Mouse (Mus musculus): ENCODE measurements around the gene Tmem184c. TPM values are rescaled to one million over a fixed set of nuclear protein-coding genes. Genes with fewer than 3 reads are reported as not detected.
A peak's percentile ranks its signal among the peaks of the same experiment; 100 is the strongest.

Tmem184c gene
- polyA plus RNA-seq, 1 experiment = 0.65 TPM

GRCm38 (mm10) chr8:77549121-77549706, 61.3 kb downstream of the Tmem184c start, which contains the start of gene Prmt9:
TSS of gene Prmt9 (plus strand) at chr8:77549397.
- no peak for TF ChIP-seq GATA1 (IDR thresholded peaks at IDR 0.05; ENCODE audit: borderline replicate concordance, low read length)
- no peak for TF ChIP-seq FLI1 (IDR thresholded peaks at IDR 0.05; ENCODE audit: low read length)
- H3K4me3 ChIP-seq (replicated peaks) = peak within 1 kb of the TSS; percentile 97
- peaks cover 32% of the 10 kb centered on the region for H3K4me1 ChIP-seq
- peaks cover 32% of the 10 kb centered on the region for H3K36me3 ChIP-seq (replicated peaks; ENCODE audit: low read length)
- no peaks in the 10 kb centered on the region for H3K27me3 ChIP-seq (replicated peaks)
- H3K9me3 ChIP-seq = peaks cover 16% of the 10 kb centered on the region

Other genes starting within 250 kb of the Tmem184c start
- gene Arhgap10, start 92.7 kb downstream of the Tmem184c start, polyA plus RNA-seq (2012; ENCODE audit: insufficient read depth, low replicate concordance) = 88.6 and 107 TPM in 2 replicates
- gene Prmt9, start 61.3 kb downstream of the Tmem184c start, polyA plus RNA-seq (2012; ENCODE audit: insufficient read depth, low replicate concordance) = 1.0 and 1.4 TPM in 2 replicates
- not detected in 2 replicates for gene Ednra, start 113.8 kb upstream of the Tmem184c start, polyA plus RNA-seq (2012; ENCODE audit: insufficient read depth, low replicate concordance)